Mouse (Mus musculus) lung, postnatal 0 days (tissue): ENCODE results near the gene Iqck.

Experiments used
- CTCF ChIP-seq: IDR thresholded peaks from 2 replicates; pipeline ENCODE4 v1.5.1; 2016; ENCODE audit warnings: antibody characterized with exemption, mild to moderate bottlenecking
- EP300 ChIP-seq: IDR thresholded peaks from 2 replicates; pipeline ENCODE4 v1.6.1; 2016; ENCODE audit warnings: antibody characterized with exemption, mild to moderate bottlenecking, control low read depth

- TF ChIP-seq CTCF (no peak), EP300 (no peak)
Measured at GRCm38 (mm10) chr7:118855171-118855876, at the start of gene Iqck.
